Mouse (Mus musculus): ENCODE results near the gene Dlgap3.

The Dlgap3 gene

GRCm38 (mm10) chr4:127261601-127262000, 92.6 kb downstream of the Dlgap3 start:
- DNase-seq (ENCODE audit: low read depth, low spot score), result no peak

- DNase-seq (ENCODE audit: low read depth, low spot score), result no peak
Measured at GRCm38 (mm10) chr4:127263438-127264182, 94.6 kb downstream of the Dlgap3 start.

- DNase-seq (ENCODE audit: low read depth, low spot score), result no peak
Measured at GRCm38 (mm10) chr4:127264183-127264554, 95.2 kb downstream of the Dlgap3 start.

- DNase-seq (ENCODE audit: low read depth, low spot score), result no peak
Measured at GRCm38 (mm10) chr4:127278451-127279001, 109.5 kb downstream of the Dlgap3 start.

GRCm38 (mm10) chr4:127279241-127279640, 110.2 kb downstream of the Dlgap3 start:
- no peak for DNase-seq (ENCODE audit: low read depth, low spot score)

Data from A20 (cell line).